Mouse (Mus musculus): Measurements from ENCODE around the gene Adgre1. TPM values are rescaled to one million over a fixed set of nuclear protein-coding genes. Genes with fewer than 3 reads are reported as not detected.
"Not testable (repeated sequence)": the region's sequence is repeated elsewhere in the genome, so short reads cannot be mapped to it uniquely, and the experiment has no call there.

Adgre1 gene
- 3.4 and 3.8 TPM in 2 replicates for polyA plus RNA-seq (2016; fragmentation: Nextera tagmentation; extraction: Ambion mirVana)

GRCm38 (mm10) chr17:57358441-57358840, at the start of gene Adgre1:
Gene Adgre1, plus strand, starts transcription at chr17:57358691.
- H3K27me3 ChIP-seq: no peaks in the 10 kb centered on the region
- H3K4me3 ChIP-seq: no peak within 1 kb of the TSS
- no peak for ATAC-seq (ENCODE audit: insufficient number of reproducible peaks, insufficient read depth, low FRiP score, low TSS enrichment)
- 4% methylated on average over 1 of the region's 1 CpGs for WGBS
- no peak within 1 kb of the TSS for H3K4me2 ChIP-seq (replicated peaks)
- H3K4me1 ChIP-seq: no peaks in the 10 kb centered on the region
- H3K27ac ChIP-seq: no peak within 1 kb of the TSS
- H3K9ac ChIP-seq: no peak within 1 kb of the TSS
- no peaks in the 10 kb centered on the region for H3K36me3 ChIP-seq
- H3K9me3 ChIP-seq: no peaks in the 10 kb centered on the region

DNA sequence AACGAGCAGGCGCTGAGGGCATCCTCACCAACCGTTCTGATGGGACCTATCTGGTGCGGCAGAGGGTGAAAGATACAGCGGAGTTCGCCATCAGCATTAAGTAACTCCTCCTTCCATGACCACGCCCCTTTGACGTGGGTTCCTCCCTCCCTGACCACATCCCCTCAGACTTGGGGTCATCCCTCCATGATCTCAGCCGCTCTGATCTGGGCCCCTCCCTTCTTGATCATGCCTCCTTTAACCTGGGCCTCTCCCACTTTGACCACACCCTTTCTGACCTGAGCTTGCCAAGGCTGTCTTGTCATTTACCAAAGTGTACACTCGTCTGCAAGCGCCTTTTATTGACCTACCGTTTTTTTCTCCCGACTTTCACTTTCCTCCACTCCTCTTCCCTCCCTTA, 46.7 kb upstream of the Adgre1 start:
- no peak overlapping the region for H3K4me3 ChIP-seq
- H3K27ac ChIP-seq: no peak overlapping the region
- no peak overlapping the region for H3K9ac ChIP-seq
- ATAC-seq (ENCODE audit: insufficient number of reproducible peaks, insufficient read depth, low FRiP score, low TSS enrichment): no peak
- H3K4me1 ChIP-seq: no peaks in the 10 kb centered on the region
- no peaks in the 10 kb centered on the region for H3K36me3 ChIP-seq
- H3K9me3 ChIP-seq: no peaks in the 10 kb centered on the region
- 40% methylated on average over 13 of the region's 13 CpGs for whole genome bisulfite sequencing
- no peaks in the 10 kb centered on the region for H3K27me3 ChIP-seq
- no peak overlapping the region for H3K4me2 ChIP-seq (replicated peaks)

GRCm38 (mm10) chr17:57327615-57328014, 30.9 kb upstream of the Adgre1 start:
- Histone ChIP-seq H3K36me3 (no peaks in the 10 kb centered on the region), H3K4me2 (replicated peaks) (no peak overlapping the region), H3K9me3 (no peaks in the 10 kb centered on the region), H3K4me3 (no peak overlapping the region), H3K9ac (no peak overlapping the region), H3K27ac (no peak overlapping the region), H3K4me1 (no peaks in the 10 kb centered on the region), H3K27me3 (no peaks in the 10 kb centered on the region)
- 78% methylated on average over 8 of the region's 8 CpGs for WGBS
- ATAC-seq (ENCODE audit: insufficient number of reproducible peaks, insufficient read depth, low FRiP score, low TSS enrichment): no peak

DNA sequence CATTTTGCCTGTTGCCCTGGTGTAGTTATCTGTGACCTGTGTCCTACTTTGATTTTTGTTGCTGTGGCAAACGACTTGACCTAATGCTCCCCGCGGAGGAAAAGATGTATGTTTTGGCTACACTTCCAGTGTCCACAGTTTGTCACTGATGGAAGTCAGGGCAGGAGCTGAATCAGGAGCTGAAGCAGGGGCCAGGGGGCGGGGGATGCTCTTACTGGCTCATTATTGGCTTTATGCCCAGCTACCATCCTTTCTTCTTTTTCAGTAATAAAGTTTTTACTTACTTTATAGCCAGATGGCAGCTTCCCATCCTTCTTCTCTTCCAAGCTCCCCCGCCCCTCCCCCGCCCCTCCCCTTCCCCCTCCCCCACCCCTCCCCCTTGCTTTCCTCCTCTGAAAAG, 29.5 kb upstream of the Adgre1 start:
- H3K36me3 ChIP-seq: no peaks in the 10 kb centered on the region
- H3K9ac ChIP-seq: no peak overlapping the region
- ATAC-seq (ENCODE audit: insufficient number of reproducible peaks, insufficient read depth, low FRiP score, low TSS enrichment): no peak
- no peaks in the 10 kb centered on the region for H3K9me3 ChIP-seq
- 49% methylated on average over 5 of the region's 6 CpGs for WGBS
- H3K27ac ChIP-seq: no peak overlapping the region
- H3K4me3 ChIP-seq: no peak overlapping the region
- no peak overlapping the region for H3K4me2 ChIP-seq (replicated peaks)
- no peaks in the 10 kb centered on the region for H3K27me3 ChIP-seq
- no peaks in the 10 kb centered on the region for H3K4me1 ChIP-seq

DNA sequence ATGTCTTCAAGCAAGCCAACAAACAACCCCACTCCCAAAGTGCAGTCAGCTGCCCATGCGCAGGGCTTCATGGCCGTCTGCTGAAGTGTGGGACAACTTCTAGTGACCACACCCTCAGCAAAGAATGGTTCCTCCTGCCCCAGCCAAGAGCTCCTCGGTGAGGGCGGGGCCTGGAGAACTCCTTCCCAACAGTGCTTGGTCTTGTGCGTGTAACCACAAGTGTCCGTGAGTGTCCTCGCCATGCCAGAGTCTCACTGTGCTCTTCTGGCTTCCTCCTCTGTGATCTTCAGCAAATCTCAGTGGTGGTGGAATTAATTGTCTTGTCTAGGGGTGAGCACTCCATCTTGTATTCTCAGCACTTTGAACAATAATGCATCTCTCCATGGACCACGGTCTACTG, 27.5 kb upstream of the Adgre1 start:
- H3K9ac ChIP-seq: no peak overlapping the region
- H3K27ac ChIP-seq: no peak overlapping the region
- H3K4me3 ChIP-seq: no peak overlapping the region
- H3K36me3 ChIP-seq: no peaks in the 10 kb centered on the region
- WGBS: 92% methylated on average over 8 of the region's 8 CpGs
- H3K9me3 ChIP-seq: no peaks in the 10 kb centered on the region
- H3K4me1 ChIP-seq: no peaks in the 10 kb centered on the region
- no peaks in the 10 kb centered on the region for H3K27me3 ChIP-seq
- ATAC-seq (ENCODE audit: insufficient number of reproducible peaks, insufficient read depth, low FRiP score, low TSS enrichment): no peak
- no peak overlapping the region for H3K4me2 ChIP-seq (replicated peaks)

DNA sequence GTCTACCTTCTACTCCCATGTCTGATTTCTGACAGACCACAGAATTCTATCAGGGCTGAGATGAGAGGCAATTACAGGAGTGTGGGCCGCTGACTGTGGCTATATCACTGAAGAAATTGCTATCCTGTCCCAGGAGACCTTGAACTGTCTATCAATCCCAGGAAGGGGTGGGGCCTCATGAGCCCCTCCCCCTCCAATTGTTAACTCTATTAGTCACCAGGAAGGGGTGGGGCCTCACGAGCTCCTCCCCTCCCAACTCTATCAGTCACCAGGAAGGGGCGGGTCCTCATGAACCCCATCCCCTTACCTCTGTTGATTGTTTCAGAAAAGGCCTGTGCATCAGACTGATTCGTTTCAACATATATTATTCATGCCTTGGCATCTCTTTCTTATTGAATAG, 26.2 kb upstream of the Adgre1 start:
- no peaks in the 10 kb centered on the region for H3K9me3 ChIP-seq
- no peak overlapping the region for H3K9ac ChIP-seq
- H3K4me2 ChIP-seq (replicated peaks): no peak overlapping the region
- H3K27ac ChIP-seq: no peak overlapping the region
- no peak for ATAC-seq (ENCODE audit: insufficient number of reproducible peaks, insufficient read depth, low FRiP score, low TSS enrichment)
- WGBS: 84% methylated on average over 4 of the region's 4 CpGs
- H3K36me3 ChIP-seq: no peaks in the 10 kb centered on the region
- no peaks in the 10 kb centered on the region for H3K27me3 ChIP-seq
- H3K4me1 ChIP-seq: no peaks in the 10 kb centered on the region
- H3K4me3 ChIP-seq: no peak overlapping the region

DNA sequence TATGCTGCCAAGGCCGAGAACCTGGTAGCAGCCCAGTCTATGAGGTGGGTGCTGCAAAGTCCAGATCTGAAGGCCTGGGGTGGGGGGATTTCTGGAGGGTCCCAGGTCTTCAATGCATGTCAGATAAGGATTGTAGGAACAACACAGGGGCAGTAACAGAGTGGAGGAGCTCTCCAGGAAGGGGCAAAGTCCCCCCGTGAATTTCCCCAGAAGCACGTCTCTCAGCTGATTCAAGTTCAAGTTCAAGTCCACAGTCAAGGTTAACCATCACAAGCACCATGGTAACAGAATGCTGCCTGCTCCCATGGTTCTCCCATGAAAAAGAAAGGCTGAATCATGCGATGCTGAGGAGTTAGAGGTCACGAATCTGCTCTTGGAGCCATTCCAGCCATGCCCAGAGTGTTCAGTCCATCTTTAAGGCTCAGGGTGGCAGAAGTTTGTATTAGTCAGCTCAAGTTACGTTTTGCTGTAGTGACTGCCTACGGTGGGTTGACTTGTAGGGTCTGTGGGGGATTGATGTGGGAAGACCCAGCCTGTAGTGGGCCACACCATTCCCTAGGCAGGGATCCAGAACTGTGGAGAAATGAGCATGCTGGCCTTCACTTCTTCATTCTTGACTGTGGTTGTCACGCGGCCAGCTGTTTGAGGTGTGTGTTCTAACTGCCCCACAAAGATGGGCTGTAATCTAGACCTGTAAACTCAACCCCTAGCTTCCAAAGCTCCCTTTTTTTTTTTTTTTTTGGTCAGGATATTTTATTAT, 24.3 kb upstream of the Adgre1 start:
- 67% methylated on average over 9 of the region's 9 CpGs for WGBS
- no peak overlapping the region for H3K9ac ChIP-seq
- no peak overlapping the region for H3K4me3 ChIP-seq
- no peak overlapping the region for H3K4me2 ChIP-seq (replicated peaks)
- H3K36me3 ChIP-seq: no peaks in the 10 kb centered on the region
- no peak for ATAC-seq (ENCODE audit: insufficient number of reproducible peaks, insufficient read depth, low FRiP score, low TSS enrichment)
- no peaks in the 10 kb centered on the region for H3K4me1 ChIP-seq
- no peaks in the 10 kb centered on the region for H3K27me3 ChIP-seq
- H3K9me3 ChIP-seq: no peaks in the 10 kb centered on the region
- H3K27ac ChIP-seq: no peak overlapping the region

DNA sequence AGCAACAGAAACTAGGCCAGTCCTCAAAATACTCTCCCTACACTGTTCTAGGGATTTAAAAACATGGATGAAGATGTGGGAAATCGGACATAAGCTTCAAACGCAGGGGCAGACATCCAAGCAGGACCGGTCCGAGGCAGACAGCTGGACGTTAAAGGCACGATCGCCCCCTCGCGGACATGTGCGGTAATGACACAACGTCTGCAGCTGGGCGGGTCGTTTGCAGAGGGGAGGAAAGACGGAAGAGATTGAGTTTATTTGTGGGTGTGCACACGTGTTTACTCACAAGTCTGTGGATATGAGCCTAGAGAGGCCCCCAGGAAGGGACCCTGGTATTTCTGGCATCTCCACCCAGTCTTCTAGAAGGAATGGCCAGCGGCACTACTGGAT, 23.7 kb upstream of the Adgre1 start:
- H3K27me3 ChIP-seq: no peaks in the 10 kb centered on the region
- H3K4me1 ChIP-seq: no peaks in the 10 kb centered on the region
- H3K4me2 ChIP-seq (replicated peaks): no peak overlapping the region
- H3K9me3 ChIP-seq: no peaks in the 10 kb centered on the region
- WGBS: 7% methylated on average over 16 of the region's 16 CpGs
- no peak overlapping the region for H3K27ac ChIP-seq
- no peaks in the 10 kb centered on the region for H3K36me3 ChIP-seq
- no peak for ATAC-seq (ENCODE audit: insufficient number of reproducible peaks, insufficient read depth, low FRiP score, low TSS enrichment)
- no peak overlapping the region for H3K9ac ChIP-seq
- H3K4me3 ChIP-seq: no peak overlapping the region

DNA sequence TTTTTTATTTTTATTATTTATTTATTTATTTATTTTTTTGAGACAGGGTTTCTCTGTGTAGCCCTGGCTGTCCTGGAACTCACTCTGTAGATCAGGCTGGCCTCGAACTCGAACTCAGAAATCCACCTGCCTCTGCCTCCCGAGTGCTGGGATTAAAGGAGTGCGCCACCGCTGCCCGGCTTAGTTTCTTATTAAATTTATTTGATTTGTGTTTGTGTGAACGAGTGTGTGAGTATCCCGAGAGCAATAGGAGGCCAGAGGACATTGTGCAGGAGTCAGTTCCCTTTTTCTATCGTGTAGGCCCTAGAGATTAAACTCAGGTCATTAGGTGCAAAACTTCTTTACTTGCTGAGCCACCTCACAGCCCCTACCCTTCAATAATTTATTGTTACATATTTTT, 23.3 kb upstream of the Adgre1 start:
- 69% methylated on average over 9 of the region's 9 CpGs for WGBS
- ATAC-seq (ENCODE audit: insufficient number of reproducible peaks, insufficient read depth, low FRiP score, low TSS enrichment); H3K4me2 ChIP-seq (replicated peaks): not testable (repeated sequence)

DNA sequence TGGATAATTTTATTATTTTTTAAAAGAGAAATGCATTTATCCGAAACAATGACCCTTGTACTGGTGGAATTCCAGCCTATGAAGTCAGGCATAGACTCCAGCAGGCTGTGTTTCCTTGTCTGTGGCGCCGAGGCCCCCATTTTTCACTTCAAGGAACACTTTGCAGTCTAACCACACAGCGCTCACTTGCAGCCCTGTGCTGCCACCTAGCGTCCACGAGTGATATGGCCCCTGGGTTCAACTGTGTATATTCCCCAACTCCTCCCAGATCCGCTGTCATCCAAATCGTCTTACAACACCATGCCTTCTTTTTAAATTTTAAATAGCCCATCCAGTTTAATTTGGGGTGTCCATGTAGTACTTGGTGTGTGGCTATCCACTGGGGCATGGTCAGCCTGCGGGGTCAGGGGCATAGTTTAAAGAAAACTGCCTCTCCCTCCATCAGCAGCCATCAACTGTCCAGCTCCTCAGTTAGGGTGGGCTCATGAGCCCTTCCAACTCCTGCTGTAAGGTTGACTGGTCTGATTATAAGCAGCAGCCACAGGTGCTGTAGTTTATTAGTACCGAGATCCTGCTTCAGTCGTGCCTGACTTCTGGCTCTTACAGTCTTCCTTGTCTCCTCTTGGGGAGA, 22.7 kb upstream of the Adgre1 start:
- Histone ChIP-seq H3K27ac (no peak overlapping the region), H3K9me3 (no peaks in the 10 kb centered on the region), H3K27me3 (no peaks in the 10 kb centered on the region), H3K4me2 (replicated peaks) (no peak overlapping the region), H3K4me3 (no peak overlapping the region), H3K9ac (no peak overlapping the region), H3K4me1 (no peaks in the 10 kb centered on the region), H3K36me3 (no peaks in the 10 kb centered on the region)
- WGBS: 9% methylated on average over 11 of the region's 11 CpGs
- peak; percentile 83 for ATAC-seq (ENCODE audit: insufficient number of reproducible peaks, insufficient read depth, low FRiP score, low TSS enrichment)

More for the DNA sequence above, 23.3 kb upstream of the Adgre1 start:
- not testable (repeated sequence) for H3K9ac ChIP-seq, H3K4me1 ChIP-seq, H3K27ac ChIP-seq, H3K27me3 ChIP-seq, H3K4me3 ChIP-seq, H3K9me3 ChIP-seq, H3K36me3 ChIP-seq

DNA sequence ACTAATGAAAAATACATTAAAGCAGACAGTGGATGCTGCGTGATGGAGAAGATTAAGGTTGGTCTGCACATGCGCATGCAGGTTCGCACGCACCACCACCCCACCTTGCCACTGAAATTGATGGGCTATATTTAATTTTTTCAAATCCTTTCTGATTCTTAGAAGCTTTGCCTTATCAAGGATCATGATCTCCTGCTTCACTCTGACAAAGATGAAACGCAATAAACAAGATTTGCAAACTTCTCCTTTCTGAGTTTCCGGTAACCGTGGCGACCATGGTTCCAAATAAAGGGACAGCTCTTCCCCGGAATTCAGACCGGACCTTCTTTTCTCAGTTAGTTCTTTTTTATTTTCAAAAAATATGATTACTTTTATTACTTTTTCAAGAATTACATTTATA, 20.5 kb upstream of the Adgre1 start:
- ATAC-seq (ENCODE audit: insufficient number of reproducible peaks, insufficient read depth, low FRiP score, low TSS enrichment): no peak

DNA sequence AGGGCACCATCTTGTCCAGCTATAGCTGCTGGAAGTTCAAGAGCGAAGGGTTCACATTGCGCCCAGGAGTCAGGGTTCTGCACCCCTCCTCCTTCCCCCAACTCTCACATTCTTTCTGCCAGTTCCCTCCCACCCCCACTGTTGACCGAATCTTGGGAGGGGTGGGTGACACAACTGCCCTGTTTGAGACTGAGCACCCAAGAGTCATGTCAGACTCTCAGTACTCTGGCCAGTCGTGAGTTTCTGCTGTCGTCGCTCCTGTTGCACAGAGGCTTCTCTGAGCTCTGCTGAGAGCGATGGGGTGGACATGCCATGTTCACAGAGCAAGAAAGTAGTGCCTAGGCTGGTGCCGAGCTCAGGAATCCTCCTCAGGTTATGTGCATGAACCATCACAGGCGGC, 19.2 kb upstream of the Adgre1 start:
- H3K36me3 ChIP-seq: no peaks in the 10 kb centered on the region
- H3K27ac ChIP-seq: no peak overlapping the region
- no peak overlapping the region for H3K4me3 ChIP-seq
- H3K4me1 ChIP-seq: no peaks in the 10 kb centered on the region
- no peak overlapping the region for H3K4me2 ChIP-seq (replicated peaks)
- ATAC-seq (ENCODE audit: insufficient number of reproducible peaks, insufficient read depth, low FRiP score, low TSS enrichment): no peak
- H3K9ac ChIP-seq: no peak overlapping the region
- peaks cover 3% of the 10 kb centered on the region; the same call in 1 of the 2 replicates for H3K9me3 ChIP-seq
- H3K27me3 ChIP-seq: no peaks in the 10 kb centered on the region
- 70% methylated on average over 9 of the region's 9 CpGs for WGBS

More for the DNA sequence above, 20.5 kb upstream of the Adgre1 start:
- H3K9me3 ChIP-seq: peaks cover 3% of the 10 kb centered on the region; the same call in 1 of the 2 replicates
- no peaks in the 10 kb centered on the region for H3K4me1 ChIP-seq
- no peak overlapping the region for H3K4me3 ChIP-seq
- H3K27me3 ChIP-seq: no peaks in the 10 kb centered on the region
- no peak overlapping the region for H3K4me2 ChIP-seq (replicated peaks)
- no peak overlapping the region for H3K9ac ChIP-seq
- H3K27ac ChIP-seq: no peak overlapping the region
- 84% methylated on average over 10 of the region's 10 CpGs for WGBS
- H3K36me3 ChIP-seq: no peaks in the 10 kb centered on the region

All from embryonic facial prominence, embryonic 12.5 days (tissue).